Mouse (Mus musculus) urinary bladder, adult 18-20 months (tissue): ENCODE data around the gene Coq9.

Experiments used
- DNase-seq, 2 experiments: peaks; one replicate each; pipeline ENCODE4 v3.0.0; 2022; ENCODE audit warnings: low spot score in 2 of 2, mixed read lengths in 2 of 2

The Coq9 gene

GRCm38 (mm10) chr8:94837662-94838574, at the start of gene Coq9, which contains the start of gene Ciapin1:
Gene Coq9 (plus strand): TSS chr8:94838321.
Gene Ciapin1 (minus strand): TSS chr8:94838358.
- peak; percentile 90 to 92 for DNase-seq

- DNase-seq, result no peak
These were observed 48.7 kb upstream of the Coq9 start for GRCm38 (mm10) chr8:94789256-94789955.

GRCm38 (mm10) chr8:94794368-94794767, 43.8 kb upstream of the Coq9 start:
- no peak for DNase-seq

GRCm38 (mm10) chr8:94794782-94795181, 43.3 kb upstream of the Coq9 start:
- no peak for DNase-seq

- DNase-seq, result no peak
These were observed 37.7 kb upstream of the Coq9 start for GRCm38 (mm10) chr8:94800278-94800968.

- no peak for DNase-seq
These were observed 36.6 kb upstream of the Coq9 start for GRCm38 (mm10) chr8:94801293-94802095.

GRCm38 (mm10) chr8:94802375-94802774, 35.7 kb upstream of the Coq9 start:
- no peak for DNase-seq

- no peak for DNase-seq
These were observed 34.6 kb upstream of the Coq9 start for GRCm38 (mm10) chr8:94803551-94803950.

- no peak for DNase-seq
These were observed 33.4 kb upstream of the Coq9 start for GRCm38 (mm10) chr8:94804546-94805340.

GRCm38 (mm10) chr8:94805811-94806210, 32.3 kb upstream of the Coq9 start:
- no peak for DNase-seq

GRCm38 (mm10) chr8:94807506-94807905, 30.6 kb upstream of the Coq9 start:
- DNase-seq, result no peak

- no peak for DNase-seq
These were observed 29.7 kb upstream of the Coq9 start for GRCm38 (mm10) chr8:94808372-94808771.

- no peak for DNase-seq
These were observed 28.0 kb upstream of the Coq9 start, which contains the start of gene Ccl17 for GRCm38 (mm10) chr8:94810153-94810552. Gene Ccl17 (plus strand): TSS chr8:94810453.

- no peak for DNase-seq
These were observed 27.3 kb upstream of the Coq9 start for GRCm38 (mm10) chr8:94810855-94811254.

- no peak for DNase-seq
These were observed 26.5 kb upstream of the Coq9 start for GRCm38 (mm10) chr8:94811654-94812053.

- DNase-seq, result peak; percentile 73 to 75
These were observed 25.4 kb upstream of the Coq9 start for GRCm38 (mm10) chr8:94812645-94813098.

GRCm38 (mm10) chr8:94814556-94814955, 23.6 kb upstream of the Coq9 start:
- no peak for DNase-seq

GRCm38 (mm10) chr8:94817933-94818332, 20.2 kb upstream of the Coq9 start:
- no peak for DNase-seq

- DNase-seq, result no peak
These were observed 18.4 kb upstream of the Coq9 start for GRCm38 (mm10) chr8:94819671-94820179.

- no peak for DNase-seq
These were observed 17.6 kb upstream of the Coq9 start for GRCm38 (mm10) chr8:94820553-94820952.
